Mouse (Mus musculus): ENCODE results near the gene Mybphl. TPM values are rescaled to one million over a fixed set of nuclear protein-coding genes. Genes with fewer than 3 reads are reported as not detected.

The Mybphl gene
- total RNA-seq, 2 experiments from 2014 or later: 1.0 TPM; not detected in 1

- peak in 1 of 2 experiments; percentile 11 for DNase-seq (ENCODE audit: extremely low spot score in 1 of 2, low spot score in 2 of 2)
- Histone ChIP-seq H3K4me3 (no peak overlapping the region), H3K27ac (no peak overlapping the region)
- intact Hi-C loops (cut with DNase I): no loop called here
- no peak for TF ChIP-seq CTCF (IDR thresholded peaks at IDR 0.05)
Observed at GRCm38 (mm10) chr3:108398281-108398680, 33.6 kb downstream of the Mybphl start.

- H3K4me3 ChIP-seq: no peak overlapping the region
- TF ChIP-seq CTCF (IDR thresholded peaks at IDR 0.05): no peak
- H3K27ac ChIP-seq: no peak overlapping the region
- no peak for DNase-seq (ENCODE audit: extremely low spot score in 1 of 2, low spot score in 2 of 2)
- intact Hi-C loops (cut with DNase I): loop anchor here (2.0 kb wide), 2 partner anchors 44 to 162 kb away; partner anchors contain the start of genes Sars and Tmem167b
Observed at GRCm38 (mm10) chr3:108400442-108400841, 35.7 kb downstream of the Mybphl start.

GRCm38 (mm10) chr3:108401692-108402527 is 37.2 kb downstream of the Mybphl start:
- no peak overlapping the region for H3K4me3 ChIP-seq
- intact Hi-C loops (cut with DNase I): loop anchor here (2.0 kb wide), 3 partner anchors 31 to 161 kb away; partner anchors contain the start of genes Sars and Tmem167b
- DNase-seq (ENCODE audit: extremely low spot score in 1 of 2, low spot score in 2 of 2): peak; percentile 77
- H3K27ac ChIP-seq: peak overlapping the region; percentile 40; the same call in 1 of the 2 replicates
- TF ChIP-seq CTCF (IDR thresholded peaks at IDR 0.05): peak; percentile 86

GRCm38 (mm10) chr3:108402528-108402920 is 37.8 kb downstream of the Mybphl start:
- DNase-seq (ENCODE audit: extremely low spot score in 1 of 2, low spot score in 2 of 2): no peak
- intact Hi-C loops (cut with DNase I): loop anchor here (2.0 kb wide), 1 partner anchor 30 kb away; no protein-coding TSS in a partner anchor

GRCm38 (mm10) chr3:108405536-108406305 is 41.0 kb downstream of the Mybphl start:
- DNase-seq (ENCODE audit: extremely low spot score in 1 of 2, low spot score in 2 of 2): peak; percentile 57 to 59
- TF ChIP-seq CTCF (IDR thresholded peaks at IDR 0.05): no peak
- intact Hi-C loops (cut with DNase I): no loop called here
- H3K4me3 ChIP-seq: no peak overlapping the region
- peak overlapping the region; percentile 71 for H3K27ac ChIP-seq

More at GRCm38 (mm10) chr3:108402528-108402920, 37.8 kb downstream of the Mybphl start:
- Histone ChIP-seq H3K4me3 (no peak overlapping the region), H3K27ac (no peak overlapping the region)
- no peak for TF ChIP-seq CTCF (IDR thresholded peaks at IDR 0.05)

GRCm38 (mm10) chr3:108406306-108406885 is 41.7 kb downstream of the Mybphl start:
- DNase-seq (ENCODE audit: extremely low spot score in 1 of 2, low spot score in 2 of 2): no peak
- no peak overlapping the region for H3K4me3 ChIP-seq
- no peak for TF ChIP-seq CTCF (IDR thresholded peaks at IDR 0.05)
- peak overlapping the region; percentile 71 for H3K27ac ChIP-seq
- intact Hi-C loops (cut with DNase I): no loop called here

GRCm38 (mm10) chr3:108408517-108409008 is 43.9 kb downstream of the Mybphl start:
- no peak for DNase-seq (ENCODE audit: extremely low spot score in 1 of 2, low spot score in 2 of 2)
- intact Hi-C loops (cut with DNase I): no loop called here
- Histone ChIP-seq H3K4me3 (no peak overlapping the region), H3K27ac (no peak overlapping the region)
- TF ChIP-seq CTCF (IDR thresholded peaks at IDR 0.05): no peak

GRCm38 (mm10) chr3:108409656-108410358 is 45.1 kb downstream of the Mybphl start:
- DNase-seq (ENCODE audit: extremely low spot score in 1 of 2, low spot score in 2 of 2): no peak
- peak overlapping the region; percentile 44 for H3K4me3 ChIP-seq
- TF ChIP-seq CTCF (IDR thresholded peaks at IDR 0.05): no peak
- intact Hi-C loops (cut with DNase I): no loop called here
- peak overlapping the region; percentile 70 for H3K27ac ChIP-seq

- DNase-seq (ENCODE audit: extremely low spot score in 1 of 2, low spot score in 2 of 2): no peak
- H3K27ac ChIP-seq: peak overlapping the region; percentile 70
Observed at GRCm38 (mm10) chr3:108410359-108410714, 45.6 kb downstream of the Mybphl start.

GRCm38 (mm10) chr3:108411026-108411753 is 46.5 kb downstream of the Mybphl start:
- Histone ChIP-seq H3K4me3 (peak overlapping the region; percentile 44), H3K27ac (peak overlapping the region; percentile 70)
- DNase-seq (ENCODE audit: extremely low spot score in 1 of 2, low spot score in 2 of 2): no peak
- no peak for TF ChIP-seq CTCF (IDR thresholded peaks at IDR 0.05)
- intact Hi-C loops (cut with DNase I): no loop called here

More at GRCm38 (mm10) chr3:108410359-108410714, 45.6 kb downstream of the Mybphl start:
- H3K4me3 ChIP-seq: peak overlapping the region; percentile 44
- no peak for TF ChIP-seq CTCF (IDR thresholded peaks at IDR 0.05)
- intact Hi-C loops (cut with DNase I): no loop called here
